Mouse (Mus musculus): ENCODE data around the gene Tnr. TPM values are rescaled to one million over a fixed set of nuclear protein-coding genes. Genes with fewer than 3 reads are reported as not detected.

Tnr gene
- polyA plus RNA-seq, 1 experiment from 2014 or later = 0.63 TPM

DNA sequence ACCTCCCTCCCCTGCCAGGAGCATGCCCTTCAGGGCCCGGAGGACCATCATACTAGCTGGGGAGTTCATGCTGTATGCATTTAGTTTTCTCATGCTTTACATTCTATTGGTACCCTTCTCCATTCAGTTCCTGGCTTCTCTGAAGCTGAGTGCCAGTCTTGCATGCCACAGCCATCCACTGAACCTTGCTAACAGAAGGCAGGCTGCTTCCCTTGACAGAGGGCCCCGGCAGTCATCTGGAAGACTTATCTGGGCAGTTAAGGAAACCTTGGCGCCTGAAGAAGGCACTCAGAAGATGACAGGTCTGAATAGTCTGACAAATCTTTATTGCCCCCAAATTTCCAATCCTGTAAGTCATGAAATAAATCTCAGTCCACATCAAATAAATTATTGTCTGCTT is 131.7 kb downstream of the Tnr start:
- H3K9me3 ChIP-seq (replicated peaks; ENCODE audit: control insufficient read depth, low read length) = no peaks in the 10 kb centered on the region
- H3K4me2 ChIP-seq (ENCODE audit: low read depth, low read length) = no peak overlapping the region
- ATAC-seq (replicated peaks; ENCODE audit: insufficient number of reproducible peaks, low FRiP score, low TSS enrichment, low read depth) (no peak), DNase-seq (ENCODE audit: low spot score) (no peak)
- 81% methylated on average over 3 of the region's 3 CpGs for WGBS
- no peaks in the 10 kb centered on the region for H3K27me3 ChIP-seq (ENCODE audit: control insufficient read depth, insufficient read depth, low read length)
- no peak overlapping the region for H3K4me3 ChIP-seq (ENCODE audit: low read depth, low read length)
- H3K36me3 ChIP-seq (replicated peaks; ENCODE audit: control insufficient read depth, insufficient read depth, low read depth, low read length) = no peaks in the 10 kb centered on the region
- H3K9ac ChIP-seq (replicated peaks; ENCODE audit: low read length) = no peak overlapping the region
- H3K4me1 ChIP-seq (ENCODE audit: control insufficient read depth, insufficient read depth, low read length) = no peaks in the 10 kb centered on the region
- H3K27ac ChIP-seq (replicated peaks; ENCODE audit: low read depth, low read length) = no peak overlapping the region

- ATAC-seq (replicated peaks; ENCODE audit: insufficient number of reproducible peaks, low FRiP score, low TSS enrichment, low read depth) = no peak; the same call in 1 of the 2 replicates
- H3K4me2 ChIP-seq (ENCODE audit: low read depth, low read length) = no peak overlapping the region
- H3K9ac ChIP-seq (replicated peaks; ENCODE audit: low read length) = no peak overlapping the region
Measured at GRCm38 (mm10) chr1:159657856-159658542, 134.4 kb downstream of the Tnr start.

GRCm38 (mm10) chr1:159660620-159661501 is 137.3 kb downstream of the Tnr start:
- 62% methylated on average over 6 of the region's 6 CpGs for WGBS
- H3K4me3 ChIP-seq (ENCODE audit: low read depth, low read length) = no peak overlapping the region
- no peaks in the 10 kb centered on the region for H3K27me3 ChIP-seq (ENCODE audit: control insufficient read depth, insufficient read depth, low read length)
- ATAC-seq (replicated peaks; ENCODE audit: insufficient number of reproducible peaks, low FRiP score, low TSS enrichment, low read depth) (0 out of 2 replicates have a peak, but pooled peaks have one; percentile 49), DNase-seq (ENCODE audit: low spot score) (no peak)
- no peak overlapping the region for H3K27ac ChIP-seq (replicated peaks; ENCODE audit: low read depth, low read length)
- no peak overlapping the region for H3K9ac ChIP-seq (replicated peaks; ENCODE audit: low read length)
- no peaks in the 10 kb centered on the region for H3K4me1 ChIP-seq (ENCODE audit: control insufficient read depth, insufficient read depth, low read length)
- no peak overlapping the region for H3K4me2 ChIP-seq (ENCODE audit: low read depth, low read length)
- no peaks in the 10 kb centered on the region for H3K36me3 ChIP-seq (replicated peaks; ENCODE audit: control insufficient read depth, insufficient read depth, low read depth, low read length)
- no peaks in the 10 kb centered on the region for H3K9me3 ChIP-seq (replicated peaks; ENCODE audit: control insufficient read depth, low read length)

More at GRCm38 (mm10) chr1:159657856-159658542, 134.4 kb downstream of the Tnr start:
- H3K4me1 ChIP-seq (ENCODE audit: control insufficient read depth, insufficient read depth, low read length) = no peaks in the 10 kb centered on the region
- no peaks in the 10 kb centered on the region for H3K9me3 ChIP-seq (replicated peaks; ENCODE audit: control insufficient read depth, low read length)
- DNase-seq (ENCODE audit: low spot score) = peak; percentile 40
- no peaks in the 10 kb centered on the region for H3K36me3 ChIP-seq (replicated peaks; ENCODE audit: control insufficient read depth, insufficient read depth, low read depth, low read length)
- no peaks in the 10 kb centered on the region for H3K27me3 ChIP-seq (ENCODE audit: control insufficient read depth, insufficient read depth, low read length)
- H3K4me3 ChIP-seq (ENCODE audit: low read depth, low read length) = no peak overlapping the region
- no peak overlapping the region for H3K27ac ChIP-seq (replicated peaks; ENCODE audit: low read depth, low read length)
- 16% methylated on average over 11 of the region's 11 CpGs for WGBS

DNA sequence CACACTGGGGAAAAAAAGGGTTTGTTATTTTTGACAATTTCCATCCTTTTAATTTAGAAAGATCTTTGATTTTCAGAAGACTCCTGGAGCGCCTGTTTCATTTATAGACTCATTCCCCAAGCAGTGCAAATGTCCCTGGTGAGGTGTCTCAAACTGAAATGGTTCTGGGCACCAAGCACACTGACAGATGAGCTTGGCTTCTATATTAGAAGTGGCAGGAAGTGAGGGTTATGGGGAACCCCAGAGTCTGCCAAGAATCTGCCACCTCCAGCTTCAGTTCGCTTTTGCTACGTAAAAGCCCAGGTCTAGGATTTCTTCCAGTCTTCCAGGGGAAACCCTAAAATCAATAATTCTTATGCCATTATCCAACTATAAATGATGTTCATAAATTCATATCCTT is 140.9 kb downstream of the Tnr start:
- H3K27me3 ChIP-seq (ENCODE audit: control insufficient read depth, insufficient read depth, low read length) = no peaks in the 10 kb centered on the region
- ATAC-seq (replicated peaks; ENCODE audit: insufficient number of reproducible peaks, low FRiP score, low TSS enrichment, low read depth) = no peak
- WGBS = 90% methylated on average over 3 of the region's 3 CpGs

DNA sequence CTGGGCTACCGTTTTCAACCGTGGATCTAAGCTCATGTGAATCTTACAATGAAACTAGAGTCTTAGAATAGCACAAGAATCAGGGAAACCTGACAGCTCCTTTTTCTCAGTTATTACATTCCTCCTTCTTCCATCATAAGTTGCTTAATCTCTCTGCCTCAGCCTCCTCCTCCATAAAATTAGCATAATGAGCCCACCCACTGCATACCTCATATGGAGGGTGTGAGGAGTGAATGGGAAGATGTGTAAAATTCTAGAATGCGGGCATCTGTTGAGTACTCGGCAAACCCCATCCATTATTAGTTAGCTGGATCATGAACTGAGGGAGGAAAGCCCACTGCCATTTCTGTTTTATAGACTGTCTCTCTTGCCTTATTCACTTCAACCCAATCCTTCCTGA is 141.4 kb downstream of the Tnr start:
- no peak for DNase-seq (ENCODE audit: low spot score)
- H3K27ac ChIP-seq (replicated peaks; ENCODE audit: low read depth, low read length) = no peak overlapping the region
- H3K27me3 ChIP-seq (ENCODE audit: control insufficient read depth, insufficient read depth, low read length) = no peaks in the 10 kb centered on the region
- H3K4me2 ChIP-seq (ENCODE audit: low read depth, low read length) = no peak overlapping the region
- H3K36me3 ChIP-seq (replicated peaks; ENCODE audit: control insufficient read depth, insufficient read depth, low read depth, low read length) = no peaks in the 10 kb centered on the region
- no peaks in the 10 kb centered on the region for H3K9me3 ChIP-seq (replicated peaks; ENCODE audit: control insufficient read depth, low read length)
- WGBS = 82% methylated on average over 4 of the region's 4 CpGs
- no peak overlapping the region for H3K9ac ChIP-seq (replicated peaks; ENCODE audit: low read length)
- H3K4me3 ChIP-seq (ENCODE audit: low read depth, low read length) = no peak overlapping the region
- no peaks in the 10 kb centered on the region for H3K4me1 ChIP-seq (ENCODE audit: control insufficient read depth, insufficient read depth, low read length)
- ATAC-seq (replicated peaks; ENCODE audit: insufficient number of reproducible peaks, low FRiP score, low TSS enrichment, low read depth) = no peak

More for the DNA sequence above, 140.9 kb downstream of the Tnr start:
- no peak overlapping the region for H3K4me2 ChIP-seq (ENCODE audit: low read depth, low read length)
- no peak for DNase-seq (ENCODE audit: low spot score)
- H3K36me3 ChIP-seq (replicated peaks; ENCODE audit: control insufficient read depth, insufficient read depth, low read depth, low read length) = no peaks in the 10 kb centered on the region
- H3K9ac ChIP-seq (replicated peaks; ENCODE audit: low read length) = no peak overlapping the region
- no peak overlapping the region for H3K4me3 ChIP-seq (ENCODE audit: low read depth, low read length)
- no peaks in the 10 kb centered on the region for H3K9me3 ChIP-seq (replicated peaks; ENCODE audit: control insufficient read depth, low read length)
- H3K4me1 ChIP-seq (ENCODE audit: control insufficient read depth, insufficient read depth, low read length) = no peaks in the 10 kb centered on the region
- no peak overlapping the region for H3K27ac ChIP-seq (replicated peaks; ENCODE audit: low read depth, low read length)

GRCm38 (mm10) chr1:159670629-159671150 is 147.1 kb downstream of the Tnr start:
- Histone ChIP-seq H3K36me3 (replicated peaks; ENCODE audit: control insufficient read depth, insufficient read depth, low read depth, low read length) (no peaks in the 10 kb centered on the region), H3K9ac (replicated peaks; ENCODE audit: low read length) (no peak overlapping the region), H3K4me2 (ENCODE audit: low read depth, low read length) (no peak overlapping the region), H3K9me3 (replicated peaks; ENCODE audit: control insufficient read depth, low read length) (no peaks in the 10 kb centered on the region), H3K27ac (replicated peaks; ENCODE audit: low read depth, low read length) (no peak overlapping the region), H3K4me1 (ENCODE audit: control insufficient read depth, insufficient read depth, low read length) (no peaks in the 10 kb centered on the region), H3K4me3 (ENCODE audit: low read depth, low read length) (no peak overlapping the region), H3K27me3 (ENCODE audit: control insufficient read depth, insufficient read depth, low read length) (no peaks in the 10 kb centered on the region)
- no peak for ATAC-seq (replicated peaks; ENCODE audit: insufficient number of reproducible peaks, low FRiP score, low TSS enrichment, low read depth)
- 51% methylated on average over 16 of the region's 16 CpGs for WGBS
- peak; percentile 14 for DNase-seq (ENCODE audit: low spot score)

GRCm38 (mm10) chr1:159671181-159671580 is 147.6 kb downstream of the Tnr start:
- Histone ChIP-seq H3K36me3 (replicated peaks; ENCODE audit: control insufficient read depth, insufficient read depth, low read depth, low read length) (no peaks in the 10 kb centered on the region), H3K4me3 (ENCODE audit: low read depth, low read length) (no peak overlapping the region), H3K27me3 (ENCODE audit: control insufficient read depth, insufficient read depth, low read length) (no peaks in the 10 kb centered on the region), H3K9ac (replicated peaks; ENCODE audit: low read length) (no peak overlapping the region), H3K4me2 (ENCODE audit: low read depth, low read length) (no peak overlapping the region), H3K27ac (replicated peaks; ENCODE audit: low read depth, low read length) (no peak overlapping the region), H3K4me1 (ENCODE audit: control insufficient read depth, insufficient read depth, low read length) (no peaks in the 10 kb centered on the region), H3K9me3 (replicated peaks; ENCODE audit: control insufficient read depth, low read length) (no peaks in the 10 kb centered on the region)
- WGBS = 86% methylated on average over 8 of the region's 8 CpGs
- no peak for DNase-seq (ENCODE audit: low spot score)
- no peak for ATAC-seq (replicated peaks; ENCODE audit: insufficient number of reproducible peaks, low FRiP score, low TSS enrichment, low read depth)

GRCm38 (mm10) chr1:159674240-159674639 is 150.7 kb downstream of the Tnr start:
- H3K36me3 ChIP-seq (replicated peaks; ENCODE audit: control insufficient read depth, insufficient read depth, low read depth, low read length) = no peaks in the 10 kb centered on the region
- no peaks in the 10 kb centered on the region for H3K9me3 ChIP-seq (replicated peaks; ENCODE audit: control insufficient read depth, low read length)
- no peaks in the 10 kb centered on the region for H3K27me3 ChIP-seq (ENCODE audit: control insufficient read depth, insufficient read depth, low read length)
- 72% methylated on average over 1 of the region's 1 CpGs for WGBS
- no peak overlapping the region for H3K9ac ChIP-seq (replicated peaks; ENCODE audit: low read length)
- DNase-seq (ENCODE audit: low spot score) (no peak), ATAC-seq (replicated peaks; ENCODE audit: insufficient number of reproducible peaks, low FRiP score, low TSS enrichment, low read depth) (no peak)
- no peaks in the 10 kb centered on the region for H3K4me1 ChIP-seq (ENCODE audit: control insufficient read depth, insufficient read depth, low read length)
- no peak overlapping the region for H3K4me2 ChIP-seq (ENCODE audit: low read depth, low read length)
- no peak overlapping the region for H3K27ac ChIP-seq (replicated peaks; ENCODE audit: low read depth, low read length)
- H3K4me3 ChIP-seq (ENCODE audit: low read depth, low read length) = no peak overlapping the region

Data from embryonic facial prominence, embryonic 11.5 days (tissue).